Mouse (Mus musculus): ENCODE measurements around the gene Cox4i2. TPM values are rescaled to one million over a fixed set of nuclear protein-coding genes. Genes with fewer than 3 reads are reported as not detected.

The Cox4i2 gene
- polyA plus RNA-seq, 1 experiment from 2014 or later: 9.5 TPM

DNA sequence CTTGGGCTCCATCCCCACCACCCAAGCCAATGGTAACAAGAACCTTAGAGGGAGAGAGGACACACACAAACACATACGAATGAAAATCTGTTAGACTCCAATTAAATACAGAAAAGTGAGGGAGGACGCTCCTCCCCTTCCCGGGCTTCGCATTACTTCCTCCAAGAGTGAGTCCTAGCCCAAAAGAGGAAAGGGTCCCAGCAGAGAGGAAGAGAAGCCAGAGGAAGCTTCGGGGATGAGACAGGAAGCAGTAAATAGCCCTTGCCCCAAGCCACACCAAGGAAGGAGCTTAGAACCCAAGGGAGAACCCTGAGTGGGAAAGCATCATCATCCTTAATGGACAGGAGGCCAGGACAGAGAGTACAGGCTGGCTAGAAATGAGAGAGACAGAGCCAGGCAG lies 44.9 kb upstream of the Cox4i2 start:
- WGBS: 85% methylated on average over 5 of the region's 5 CpGs
- ATAC-seq: no peak
- Histone ChIP-seq H3K4me2 (replicated peaks; ENCODE audit: low read depth) (no peak overlapping the region), H3K27me3 (replicated peaks; ENCODE audit: control insufficient read depth, insufficient read depth, low read length) (no peaks in the 10 kb centered on the region), H3K4me3 (ENCODE audit: low read depth, low read length) (no peak overlapping the region), H3K9me3 (ENCODE audit: control insufficient read depth) (no peaks in the 10 kb centered on the region), H3K4me1 (replicated peaks; ENCODE audit: control insufficient read depth, insufficient read depth, low read length) (peaks cover 5% of the 10 kb centered on the region; the same call in 1 of the 2 replicates), H3K27ac (ENCODE audit: low read depth, low read length) (no peak overlapping the region), H3K9ac (ENCODE audit: low read depth, low read length) (no peak overlapping the region), H3K36me3 (ENCODE audit: control insufficient read depth, insufficient read depth) (peaks cover 21% of the 10 kb centered on the region)
- no peak for TF ChIP-seq CTCF (IDR thresholded peaks at IDR 0.05; ENCODE audit: low read depth)

- Histone ChIP-seq H3K4me2 (replicated peaks; ENCODE audit: low read depth) (no peak overlapping the region), H3K27me3 (replicated peaks; ENCODE audit: control insufficient read depth, insufficient read depth, low read length) (no peaks in the 10 kb centered on the region), H3K4me3 (ENCODE audit: low read depth, low read length) (no peak overlapping the region), H3K27ac (ENCODE audit: low read depth, low read length) (no peak overlapping the region), H3K9ac (ENCODE audit: low read depth, low read length) (no peak overlapping the region), H3K36me3 (ENCODE audit: control insufficient read depth, insufficient read depth) (no peaks in the 10 kb centered on the region), H3K4me1 (replicated peaks; ENCODE audit: control insufficient read depth, insufficient read depth, low read length) (no peaks in the 10 kb centered on the region), H3K9me3 (ENCODE audit: control insufficient read depth) (no peaks in the 10 kb centered on the region)
- 36% methylated on average over 6 of the region's 6 CpGs for whole genome bisulfite sequencing
- no peak for TF ChIP-seq CTCF (IDR thresholded peaks at IDR 0.05; ENCODE audit: low read depth)
- ATAC-seq: peak; percentile 31; the same call in 1 of the 2 replicates
These were observed 37.7 kb upstream of the Cox4i2 start for GRCm38 (mm10) chr2:152716241-152716772.

- no peak overlapping the region for H3K9ac ChIP-seq (ENCODE audit: low read depth, low read length)
- 73% methylated on average over 11 of the region's 11 CpGs for WGBS
- ATAC-seq: no peak
These were observed 36.3 kb upstream of the Cox4i2 start for GRCm38 (mm10) chr2:152717652-152718051.

GRCm38 (mm10) chr2:152718076-152718475 lies 35.9 kb upstream of the Cox4i2 start:
- no peak for TF ChIP-seq CTCF (IDR thresholded peaks at IDR 0.05; ENCODE audit: low read depth)
- ATAC-seq: no peak
- Histone ChIP-seq H3K9me3 (ENCODE audit: control insufficient read depth) (no peaks in the 10 kb centered on the region), H3K4me3 (ENCODE audit: low read depth, low read length) (no peak overlapping the region), H3K9ac (ENCODE audit: low read depth, low read length) (no peak overlapping the region), H3K36me3 (ENCODE audit: control insufficient read depth, insufficient read depth) (no peaks in the 10 kb centered on the region), H3K27me3 (replicated peaks; ENCODE audit: control insufficient read depth, insufficient read depth, low read length) (no peaks in the 10 kb centered on the region), H3K4me2 (replicated peaks; ENCODE audit: low read depth) (no peak overlapping the region), H3K27ac (ENCODE audit: low read depth, low read length) (no peak overlapping the region), H3K4me1 (replicated peaks; ENCODE audit: control insufficient read depth, insufficient read depth, low read length) (no peaks in the 10 kb centered on the region)
- WGBS: 62% methylated on average over 6 of the region's 6 CpGs

More at GRCm38 (mm10) chr2:152717652-152718051, 36.3 kb upstream of the Cox4i2 start:
- Histone ChIP-seq H3K4me2 (replicated peaks; ENCODE audit: low read depth) (no peak overlapping the region), H3K9me3 (ENCODE audit: control insufficient read depth) (no peaks in the 10 kb centered on the region), H3K36me3 (ENCODE audit: control insufficient read depth, insufficient read depth) (no peaks in the 10 kb centered on the region), H3K27ac (ENCODE audit: low read depth, low read length) (no peak overlapping the region), H3K4me1 (replicated peaks; ENCODE audit: control insufficient read depth, insufficient read depth, low read length) (no peaks in the 10 kb centered on the region), H3K4me3 (ENCODE audit: low read depth, low read length) (no peak overlapping the region), H3K27me3 (replicated peaks; ENCODE audit: control insufficient read depth, insufficient read depth, low read length) (no peaks in the 10 kb centered on the region)
- TF ChIP-seq CTCF (IDR thresholded peaks at IDR 0.05; ENCODE audit: low read depth): no peak

GRCm38 (mm10) chr2:152723651-152724331 lies 30.2 kb upstream of the Cox4i2 start:
- TF ChIP-seq CTCF (IDR thresholded peaks at IDR 0.05; ENCODE audit: low read depth): no peak
- no peak overlapping the region for H3K27ac ChIP-seq (ENCODE audit: low read depth, low read length)
- H3K4me1 ChIP-seq (replicated peaks; ENCODE audit: control insufficient read depth, insufficient read depth, low read length): peaks cover 13% of the 10 kb centered on the region; the same call in 1 of the 2 replicates
- peak overlapping the region; percentile 42 for H3K9ac ChIP-seq (ENCODE audit: low read depth, low read length)
- no peaks in the 10 kb centered on the region for H3K27me3 ChIP-seq (replicated peaks; ENCODE audit: control insufficient read depth, insufficient read depth, low read length)
- peak overlapping the region; percentile 65 for H3K4me2 ChIP-seq (replicated peaks; ENCODE audit: low read depth)
- no peaks in the 10 kb centered on the region for H3K9me3 ChIP-seq (ENCODE audit: control insufficient read depth)
- WGBS: 6% methylated on average over 37 of the region's 37 CpGs
- ATAC-seq: peak; percentile 28; the same call in 1 of the 2 replicates
- peak overlapping the region; percentile 28 for H3K4me3 ChIP-seq (ENCODE audit: low read depth, low read length)
- no peaks in the 10 kb centered on the region for H3K36me3 ChIP-seq (ENCODE audit: control insufficient read depth, insufficient read depth)

GRCm38 (mm10) chr2:152724332-152724723 lies 29.6 kb upstream of the Cox4i2 start:
- no peak for TF ChIP-seq CTCF (IDR thresholded peaks at IDR 0.05; ENCODE audit: low read depth)
- peak overlapping the region; percentile 28 for H3K4me3 ChIP-seq (ENCODE audit: low read depth, low read length)
- no peak overlapping the region for H3K27ac ChIP-seq (ENCODE audit: low read depth, low read length)
- H3K36me3 ChIP-seq (ENCODE audit: control insufficient read depth, insufficient read depth): no peaks in the 10 kb centered on the region
- H3K4me1 ChIP-seq (replicated peaks; ENCODE audit: control insufficient read depth, insufficient read depth, low read length): peaks cover 19% of the 10 kb centered on the region
- H3K27me3 ChIP-seq (replicated peaks; ENCODE audit: control insufficient read depth, insufficient read depth, low read length): no peaks in the 10 kb centered on the region
- 60% methylated on average over 3 of the region's 3 CpGs for WGBS
- peak overlapping the region; percentile 65 for H3K4me2 ChIP-seq (replicated peaks; ENCODE audit: low read depth)
- no peak for ATAC-seq
- no peak overlapping the region for H3K9ac ChIP-seq (ENCODE audit: low read depth, low read length)
- H3K9me3 ChIP-seq (ENCODE audit: control insufficient read depth): no peaks in the 10 kb centered on the region
